Mouse (Mus musculus) G1E (cell line): ENCODE measurements around the gene Agbl3.

Experiments
- CTCF ChIP-seq: IDR thresholded peaks from 2 replicates; pipeline ENCODE4 v1.5.1; 2012; ENCODE audit warnings: low read depth, low read length, inconsistent platforms, mixed read lengths
- GATA1 ChIP-seq: IDR thresholded peaks from 2 replicates; pipeline ENCODE4 v1.6.1; 2012; ENCODE audit warnings: borderline replicate concordance, low read length, inconsistent platforms, mixed read lengths
- GATA2 ChIP-seq: IDR thresholded peaks from 2 replicates; pipeline ENCODE4 v1.6.1; 2012; ENCODE audit warnings: low read depth, low read length, inconsistent platforms, borderline replicate concordance
- POLR2AphosphoS5 ChIP-seq: IDR thresholded peaks from 2 replicates; pipeline ENCODE4 v1.6.1; 2012; ENCODE audit warnings: low read depth, low read length, inconsistent platforms; ENCODE audit not compliant: insufficient replicate concordance

- TF ChIP-seq CTCF = no peak
- no peak for TF ChIP-seq GATA1
- TF ChIP-seq POLR2AphosphoS5 = no peak
- no peak for TF ChIP-seq GATA2
Measured at GRCm38 (mm10) chr6:34748566-34748965, 31.7 kb upstream of the Agbl3 start.
